Mouse (Mus musculus): ENCODE measurements around the gene Gtpbp3. TPM values are rescaled to one million over a fixed set of nuclear protein-coding genes. Genes with fewer than 3 reads are reported as not detected.
A peak's percentile ranks its signal among the peaks of the same experiment; 100 is the strongest.

The Gtpbp3 gene
- polyA plus RNA-seq, 1 experiment, result 34.4 TPM

- no peak for DNase-seq (ENCODE audit: extremely low spot score in 1 of 2, low spot score in 1 of 2)
Measured at GRCm38 (mm10) chr8:71495811-71496210, 7.9 kb downstream of the Gtpbp3 start.

- DNase-seq (ENCODE audit: extremely low spot score in 1 of 2, low spot score in 1 of 2), result peak in 1 of 2 experiments; percentile 45
Measured at GRCm38 (mm10) chr8:71496481-71496880, 8.6 kb downstream of the Gtpbp3 start.

DNA sequence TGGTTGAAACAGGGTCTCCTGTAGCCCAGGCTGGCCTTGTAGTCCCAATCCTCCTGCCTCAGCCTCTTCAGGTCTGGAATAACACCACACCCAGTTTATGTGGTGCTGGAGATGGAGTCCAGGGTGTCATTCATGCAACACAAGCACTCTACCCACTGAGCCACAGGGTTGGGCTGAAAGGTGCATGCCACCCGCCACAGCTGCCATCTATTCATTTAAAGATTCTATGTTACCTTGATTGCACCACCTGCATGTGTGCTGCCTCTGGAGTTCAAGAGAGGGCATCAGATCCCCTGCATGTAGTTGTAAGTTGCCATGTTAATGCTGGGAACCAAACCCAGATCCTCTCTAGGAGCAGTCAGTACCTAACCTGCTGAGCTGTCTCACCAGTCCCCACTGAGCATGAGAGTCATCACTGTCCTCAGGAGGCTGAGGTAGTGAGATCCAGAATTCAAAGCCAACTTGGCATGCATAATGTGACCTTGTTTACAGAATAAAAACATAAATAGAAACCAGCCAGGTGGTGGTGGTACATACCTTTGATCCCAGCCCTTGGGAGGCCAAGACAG lies 9.3 kb downstream of the Gtpbp3 start:
- no peak for DNase-seq (ENCODE audit: extremely low spot score in 1 of 2, low spot score in 1 of 2)

GRCm38 (mm10) chr8:71497881-71498501 lies 10.1 kb downstream of the Gtpbp3 start:
- DNase-seq (ENCODE audit: extremely low spot score in 1 of 2, low spot score in 1 of 2), result no peak

- DNase-seq (ENCODE audit: extremely low spot score in 1 of 2, low spot score in 1 of 2), result no peak
Measured at GRCm38 (mm10) chr8:71498816-71499690, 11.2 kb downstream of the Gtpbp3 start.

DNA sequence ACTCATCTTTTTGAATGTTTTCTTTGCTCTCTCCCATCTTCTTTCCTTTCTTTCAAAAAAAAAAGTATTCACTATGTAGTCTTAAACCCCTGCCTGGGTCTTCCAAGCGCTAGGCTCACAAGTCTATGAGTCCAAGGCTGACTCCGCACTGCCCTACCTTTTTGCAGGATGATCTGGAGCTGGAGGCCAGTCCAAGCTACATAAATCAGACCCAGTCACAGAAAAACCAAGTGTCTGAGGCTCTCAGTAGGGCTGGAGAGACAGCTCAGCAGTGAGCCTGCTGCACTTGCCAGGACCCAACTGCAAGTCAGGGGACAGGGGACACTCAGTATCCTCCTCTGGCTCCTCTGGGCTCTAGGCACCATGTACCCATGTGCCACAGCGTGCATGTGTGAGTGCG lies 16.4 kb downstream of the Gtpbp3 start:
- no peak for DNase-seq (ENCODE audit: extremely low spot score in 1 of 2, low spot score in 1 of 2)

DNA sequence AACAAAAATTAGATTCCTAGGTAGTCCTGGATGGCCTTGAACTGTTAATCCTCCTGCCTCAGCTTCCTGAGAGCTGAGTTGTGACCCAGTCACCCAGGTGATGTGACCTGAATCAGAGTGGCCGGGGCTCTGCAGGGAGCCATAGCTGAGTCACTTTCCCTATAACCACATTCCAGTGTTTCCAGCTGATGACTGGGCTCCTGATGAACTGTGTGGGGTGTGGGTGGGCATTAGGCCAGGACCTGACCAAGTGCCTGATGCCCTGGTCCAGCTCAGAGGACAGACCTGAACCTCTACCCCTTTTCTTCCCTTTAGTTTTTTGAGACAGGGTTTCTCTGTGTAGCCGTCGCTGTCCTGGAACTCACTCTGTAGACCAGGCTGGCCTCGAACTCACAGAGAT lies 17.4 kb downstream of the Gtpbp3 start:
- DNase-seq (ENCODE audit: extremely low spot score in 1 of 2, low spot score in 1 of 2), result no peak

GRCm38 (mm10) chr8:71505979-71506378 lies 18.1 kb downstream of the Gtpbp3 start:
- no peak for DNase-seq (ENCODE audit: extremely low spot score in 1 of 2, low spot score in 1 of 2)

DNA sequence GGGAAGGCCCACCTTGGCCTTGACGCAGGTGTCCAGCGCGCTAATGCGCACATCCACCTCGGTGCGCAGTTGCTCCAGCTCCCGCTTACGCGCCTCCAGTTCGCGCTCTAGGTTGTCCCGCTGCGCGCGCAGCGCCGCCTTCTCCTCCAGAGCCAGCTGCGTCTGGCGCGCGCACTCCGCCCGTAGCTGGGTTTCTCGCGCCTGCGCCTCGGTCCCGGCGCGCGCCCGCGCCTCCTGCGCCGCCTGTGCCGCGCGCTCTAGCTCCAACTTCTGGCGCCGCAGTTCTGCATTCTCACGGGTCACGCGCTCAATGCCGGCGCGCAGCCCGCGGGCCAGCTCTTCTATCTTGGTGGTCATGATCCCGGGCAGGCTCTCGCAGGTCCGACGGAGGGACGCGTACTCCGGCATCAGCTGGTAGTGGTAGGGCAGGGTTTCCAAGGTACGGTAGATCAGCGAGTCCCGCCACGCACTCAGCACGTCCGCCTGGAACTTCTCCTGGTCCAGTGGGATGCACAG lies 19.7 kb downstream of the Gtpbp3 start:
- peak; percentile 60 to 86 for DNase-seq (ENCODE audit: extremely low spot score in 1 of 2, low spot score in 1 of 2)

DNA sequence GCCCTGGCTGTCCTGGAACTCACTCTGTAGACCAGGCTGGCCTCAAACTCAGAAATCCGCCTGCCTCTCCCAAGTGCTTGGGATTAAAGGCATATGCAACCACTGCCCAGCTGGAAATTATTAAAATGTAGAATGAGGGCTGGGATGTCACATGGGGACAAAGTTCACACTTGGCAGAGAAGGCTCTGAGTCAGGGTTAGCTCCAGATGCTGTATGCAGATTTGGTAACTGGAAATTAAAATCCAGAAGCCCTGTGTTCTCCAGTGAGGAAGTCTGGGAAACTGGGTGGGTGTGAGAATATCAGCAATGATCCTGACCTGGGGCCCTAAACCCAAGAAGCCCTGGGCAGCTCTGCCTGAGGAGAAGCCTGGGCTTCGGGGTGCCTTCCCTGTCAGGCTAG lies 21.4 kb downstream of the Gtpbp3 start:
- no peak for DNase-seq (ENCODE audit: extremely low spot score in 1 of 2, low spot score in 1 of 2)

DNA sequence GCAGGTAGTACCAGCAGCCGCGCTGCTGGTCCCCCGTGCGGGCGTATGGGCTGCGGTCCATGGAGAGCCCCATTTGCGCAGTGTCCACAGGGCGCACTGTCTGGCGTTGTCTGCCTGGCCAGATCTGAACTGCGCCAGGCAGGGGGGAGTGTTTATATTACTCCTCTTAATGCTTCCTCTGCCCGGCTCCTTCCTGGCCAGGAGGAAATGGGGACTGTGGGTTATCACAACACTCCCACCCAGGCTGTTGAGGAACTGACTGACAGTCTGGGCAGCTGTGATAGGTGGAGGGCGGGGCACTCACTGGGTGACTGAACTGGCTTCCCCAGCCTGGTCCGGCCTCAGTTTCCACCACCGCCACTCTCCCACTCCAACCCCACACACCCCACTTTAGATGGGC lies 23.7 kb downstream of the Gtpbp3 start, which contains the start of gene Plvap:
Plvap (minus strand) TSS at position 109 of the 400 bp plus-strand sequence.
- no peak for DNase-seq (ENCODE audit: extremely low spot score in 1 of 2, low spot score in 1 of 2)

DNA sequence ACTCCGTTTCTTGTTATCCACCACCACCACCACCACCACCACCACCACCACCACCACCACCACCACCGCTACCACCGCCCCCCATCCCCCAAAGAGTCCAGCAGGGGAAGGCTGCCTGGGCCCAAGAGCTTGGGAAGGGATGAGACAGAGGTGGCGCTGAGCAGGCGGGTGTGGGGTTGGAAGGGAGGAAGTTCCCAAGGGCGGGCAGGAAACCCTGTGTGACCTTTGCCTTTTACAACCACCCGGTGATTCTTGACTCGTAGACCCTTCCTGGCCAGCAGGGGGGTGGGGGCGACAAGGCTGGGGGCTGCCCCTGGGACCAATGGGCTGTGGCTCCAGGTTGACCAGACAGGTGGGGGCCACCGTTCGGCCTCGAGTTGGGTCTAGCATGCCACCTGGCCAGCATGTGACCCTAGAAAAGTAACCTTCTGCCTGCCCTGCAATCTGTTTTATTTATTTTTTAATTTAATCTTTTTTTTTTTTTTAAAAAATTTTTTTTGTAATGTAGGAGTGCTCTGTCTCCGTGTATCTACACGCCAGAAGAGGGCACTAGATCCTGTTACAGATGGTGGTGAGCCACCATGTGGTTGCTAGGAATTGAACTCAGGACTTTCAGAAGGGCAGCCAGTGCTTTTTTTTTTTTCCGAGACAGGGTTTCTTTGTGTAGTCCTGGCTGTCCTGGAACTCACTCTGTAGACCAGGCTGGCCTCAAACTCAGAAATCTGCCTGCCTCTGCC lies 25.3 kb downstream of the Gtpbp3 start:
- DNase-seq (ENCODE audit: extremely low spot score in 1 of 2, low spot score in 1 of 2), result no peak

DNA sequence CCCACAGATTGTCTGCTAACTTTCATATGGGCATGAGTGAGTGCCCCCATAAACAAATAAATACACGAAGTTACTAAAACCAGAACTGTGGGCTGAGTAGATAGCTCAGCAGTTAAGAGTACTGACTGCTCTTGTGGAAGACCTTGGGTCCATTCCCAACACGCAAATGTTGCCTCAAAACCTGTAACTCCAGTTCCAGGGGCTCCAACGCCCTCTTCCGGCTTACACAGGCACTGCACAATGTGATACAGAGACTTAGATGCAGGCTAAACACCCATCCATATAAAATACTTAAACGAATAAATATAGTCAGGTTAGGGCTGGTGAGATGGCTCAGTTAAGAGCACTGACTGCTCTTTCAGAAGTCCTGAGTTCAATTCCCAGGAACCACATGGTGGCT lies 27.1 kb downstream of the Gtpbp3 start:
- DNase-seq (ENCODE audit: extremely low spot score in 1 of 2, low spot score in 1 of 2), result no peak

DNA sequence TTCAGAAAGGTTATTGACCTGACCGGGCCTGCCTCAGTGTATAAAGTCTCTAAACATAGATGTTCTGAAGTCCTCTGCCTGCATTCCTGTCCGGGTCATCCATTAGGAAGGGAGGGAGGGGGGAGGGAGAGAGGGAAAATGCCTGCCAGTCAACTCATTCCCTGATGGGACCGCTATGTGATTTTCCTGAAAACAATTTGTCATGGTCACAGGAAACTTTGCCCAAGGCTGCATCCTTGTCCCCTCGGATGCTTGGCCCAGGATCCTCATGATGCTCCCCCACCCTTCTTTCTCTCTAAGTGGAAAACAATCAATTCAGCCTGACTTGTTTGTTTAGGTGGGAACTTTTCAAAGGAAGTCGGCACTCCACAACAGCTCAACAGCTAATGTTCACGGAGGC lies 28.9 kb downstream of the Gtpbp3 start:
- no peak for DNase-seq (ENCODE audit: extremely low spot score in 1 of 2, low spot score in 1 of 2)

DNA sequence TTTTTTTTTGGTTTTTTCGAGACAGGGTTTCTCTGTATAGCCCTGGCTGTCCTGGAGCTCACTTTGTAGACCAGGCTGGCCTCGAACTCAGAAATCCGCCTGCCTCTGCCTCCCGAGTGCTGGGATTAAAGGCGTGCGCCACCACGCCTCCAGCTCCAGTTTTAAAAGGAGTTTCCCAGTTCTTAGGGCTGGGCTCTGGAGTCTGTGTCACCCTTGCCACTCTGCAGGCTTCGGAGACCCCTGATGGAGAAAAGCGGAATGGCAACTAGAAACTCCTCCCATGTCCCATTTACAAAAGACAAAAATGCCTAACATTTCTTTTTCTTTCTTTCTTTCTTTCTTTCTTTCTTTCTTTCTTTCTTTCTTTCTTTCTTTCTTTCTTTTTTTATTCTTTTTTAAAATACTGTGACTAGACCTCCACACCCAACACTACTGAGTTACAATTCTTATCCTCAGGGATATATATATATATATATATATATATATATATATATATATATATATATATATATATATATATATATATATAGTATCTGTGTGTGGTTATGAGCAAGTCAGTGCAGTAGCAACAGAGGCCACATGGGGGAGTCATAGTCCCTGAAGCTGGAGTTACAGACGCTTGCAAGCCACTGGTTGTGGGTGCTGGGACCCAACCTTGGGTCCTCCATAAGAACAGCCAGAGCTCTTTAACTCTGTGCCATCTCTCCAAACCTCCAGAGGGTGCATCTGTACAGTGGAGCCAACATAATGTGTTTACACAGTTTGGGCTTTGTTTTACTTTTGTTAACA lies 31.3 kb downstream of the Gtpbp3 start:
- DNase-seq (ENCODE audit: extremely low spot score in 1 of 2, low spot score in 1 of 2), result peak in 1 of 2 experiments; percentile 51

DNA sequence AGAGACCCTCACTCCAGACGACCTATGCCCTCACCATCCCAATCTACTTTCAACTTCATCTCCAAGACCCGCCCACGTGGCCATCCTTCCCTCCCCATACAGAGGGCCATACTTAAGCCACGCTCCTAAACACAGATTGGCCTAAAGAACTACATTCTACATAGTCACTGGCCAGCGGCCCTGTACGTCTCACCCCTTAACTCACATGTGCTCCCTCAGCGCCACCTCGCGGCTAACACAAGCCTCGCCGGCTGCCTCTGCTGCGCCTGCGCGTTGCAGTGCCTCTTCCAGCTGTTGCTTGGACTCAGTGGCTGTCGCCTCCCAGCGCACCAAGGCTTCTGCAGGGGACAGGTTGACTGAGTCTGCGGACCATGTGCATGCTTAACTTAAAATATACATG lies 33.7 kb downstream of the Gtpbp3 start:
- DNase-seq (ENCODE audit: extremely low spot score in 1 of 2, low spot score in 1 of 2), result peak; percentile 81 to 95

DNA sequence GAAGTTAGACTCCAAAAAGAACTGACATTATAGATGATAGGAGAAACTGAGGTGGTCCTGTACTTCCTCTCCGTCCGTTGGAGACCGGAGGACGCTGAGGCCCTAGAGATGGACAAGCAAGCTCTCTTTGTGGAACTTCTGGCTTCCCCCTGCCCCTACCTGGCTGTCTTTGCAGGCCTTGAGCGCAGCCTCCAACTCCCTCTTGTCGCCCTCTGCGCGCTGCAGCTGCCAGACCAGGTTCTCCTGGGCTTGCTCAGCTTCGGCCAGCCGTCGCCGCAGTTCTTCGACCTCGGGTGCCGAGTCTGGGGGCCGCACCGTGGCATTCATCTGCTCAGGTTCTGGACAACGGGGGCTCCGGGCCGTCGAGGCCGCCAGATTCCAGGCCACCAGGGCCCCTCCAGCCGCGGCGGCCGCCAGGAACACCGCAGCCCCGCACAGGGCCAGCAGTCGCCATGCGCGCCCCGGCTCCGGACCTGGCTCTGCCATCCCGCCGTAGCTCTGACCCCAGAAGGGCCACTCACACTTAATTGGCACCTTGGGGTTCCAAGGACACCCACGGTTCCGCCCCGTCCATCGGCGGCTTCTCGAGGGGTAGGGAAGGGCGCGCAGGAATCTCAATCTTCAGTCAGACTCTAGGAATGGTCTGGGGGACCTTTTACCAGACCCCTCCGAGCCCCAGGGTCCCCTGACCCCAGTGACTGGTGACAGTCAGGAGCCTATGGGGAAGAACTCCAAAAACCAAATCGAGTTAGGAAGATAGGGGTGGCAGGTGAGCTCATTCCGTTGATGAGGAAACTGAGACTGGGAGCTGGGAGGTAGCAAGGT lies 37.5 kb downstream of the Gtpbp3 start, which contains the start of gene Ccdc194:
Ccdc194 (minus strand) TSS at position 486 of the 825 bp plus-strand sequence.
- DNase-seq (ENCODE audit: extremely low spot score in 1 of 2, low spot score in 1 of 2), result no peak

- no peak for DNase-seq (ENCODE audit: extremely low spot score in 1 of 2, low spot score in 1 of 2)
Measured at GRCm38 (mm10) chr8:71526272-71526671, 38.4 kb downstream of the Gtpbp3 start.

Data from frontal cortex, adult 2 months (tissue).